13 mouse cellular contexts compared by ENCODE assay signal in the genomic region with DNA sequence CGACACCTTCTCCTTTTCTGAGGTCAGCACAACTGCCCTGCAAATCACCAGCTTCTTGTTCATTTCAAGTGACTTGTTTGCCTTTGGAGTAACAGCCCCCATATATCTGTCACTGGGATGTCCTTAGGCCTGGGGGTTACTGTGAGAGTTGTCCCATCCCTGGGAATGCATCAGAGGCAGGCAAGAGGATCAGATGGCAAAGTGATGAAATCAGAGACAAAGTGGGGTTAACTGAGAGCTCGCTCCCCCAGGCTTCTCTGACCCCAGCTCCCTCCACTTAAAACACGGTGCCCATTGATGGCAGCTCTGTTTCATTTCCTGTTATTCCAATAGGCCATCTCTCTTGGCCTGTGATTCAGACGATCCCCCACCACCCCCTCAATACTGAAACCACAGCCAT.
"Had no signal": no experiment of that assay in that cellular context is flagged by ENCODE, and none has a peak within 500 bp of the region (broad histone marks: within the 10 kb centered on the region; RNA-seq: fewer than 3 reads in every experiment).

No protein-coding gene starts in this region.

- H3K36me3 ChIP-seq: limb, embryonic 12.5 days; liver, embryonic 15.5 days; midbrain, embryonic 15.5 days; neural tube, embryonic 13.5 days had no signal

- H3K4me3 ChIP-seq: limb, embryonic 12.5 days; liver, embryonic 15.5 days; midbrain, embryonic 15.5 days; neural tube, embryonic 13.5 days had no signal

- H3K27me3 ChIP-seq: limb, embryonic 12.5 days; liver, embryonic 15.5 days; midbrain, embryonic 15.5 days; neural tube, embryonic 13.5 days had no signal

- H3K9ac ChIP-seq: limb, embryonic 12.5 days; liver, embryonic 15.5 days; lung, embryonic 14.5 days; midbrain, embryonic 15.5 days; neural tube, embryonic 13.5 days had no signal

- H3K4me2 ChIP-seq: limb, embryonic 12.5 days; liver, embryonic 15.5 days; lung, embryonic 14.5 days; midbrain, embryonic 11.5 days; midbrain, embryonic 15.5 days; neural tube, embryonic 13.5 days had no signal

- H3K9me3 ChIP-seq: limb, embryonic 12.5 days; liver, embryonic 15.5 days; midbrain, embryonic 15.5 days; neural tube, embryonic 13.5 days had no signal

- ATAC-seq: intestine, postnatal 0 days; midbrain, embryonic 15.5 days had no signal

- H3K4me1 ChIP-seq: liver, embryonic 15.5 days; midbrain, embryonic 15.5 days; neural tube, embryonic 13.5 days had no signal

- DNase-seq: kidney, adult 9 months; liver; lung, embryonic 14.5 days; lung, postnatal 10 days; lung, postnatal 4 days; right cerebral cortex, postnatal 14 days; thymus, postnatal 36 days had no signal

- H3K27ac ChIP-seq: limb, embryonic 12.5 days; liver, embryonic 15.5 days; midbrain, embryonic 15.5 days; neural tube, embryonic 13.5 days had no signal
